Mouse (Mus musculus) cortical plate, adult 2 months (tissue): Measurements from ENCODE around the gene B130006D01Rik.

Experiments used
- CTCF ChIP-seq: fragments of 200-500 bp; IDR thresholded peaks from 2 replicates; pipeline ENCODE4 v1.5.1; 2011; ENCODE audit warnings: mild to moderate bottlenecking, control low read depth, low read length; ENCODE audit not compliant: insufficient read depth; ENCODE audit errors: extremely low read depth
- POLR2A ChIP-seq: fragments of 200-500 bp; IDR thresholded peaks from 2 replicates; pipeline ENCODE4 v1.6.1; 2011; ENCODE audit warnings: mild to moderate bottlenecking, low read length, control low read depth; ENCODE audit not compliant: insufficient read depth; ENCODE audit errors: extremely low read depth

GRCm38 (mm10) chr11:95714411-95714810 is 9.0 kb upstream of the B130006D01Rik start:
- TF ChIP-seq CTCF (no peak), POLR2A (no peak)
